Mouse (Mus musculus) hindbrain, embryonic 14.5 days (tissue): ENCODE data around the gene Hdac4. TPM values are rescaled to one million over a fixed set of nuclear protein-coding genes. Genes with fewer than 3 reads are reported as not detected.

Source experiments
- ATAC-seq: fragments of 200-750 bp; cut with Nextera tagmentation; 2 replicates; pipeline ENCODE4 v1.8.0; 2017; ENCODE audit warnings: moderate number of reproducible peaks, mild to moderate bottlenecking, moderate TSS enrichment, moderate library complexity; ENCODE audit not compliant: low FRiP score
- DNase-seq: peaks from one replicate; pipeline ENCODE4 v3.0.0-alpha.2; 2015; ENCODE audit warnings: low spot score
- H3K27ac ChIP-seq: fragments of 300-500 bp; sonication (generic); 2 replicates; pipeline ENCODE4 v1.5.1; 2014; ENCODE audit warnings: mild to moderate bottlenecking, moderate library complexity
- H3K27me3 ChIP-seq: fragments of 300-500 bp; sonication (generic); 2 replicates; pipeline ENCODE4 v1.6.1; 2014; ENCODE audit warnings: mild to moderate bottlenecking, low read length, mixed read lengths; ENCODE audit not compliant: control insufficient read depth, insufficient read depth
- H3K36me3 ChIP-seq: fragments of 300-500 bp; sonication (generic); replicated peaks from 2 replicates; pipeline ENCODE4 v1.6.1; 2014; ENCODE audit not compliant: control insufficient read depth, insufficient read depth
- H3K4me1 ChIP-seq: fragments of 300-500 bp; sonication (generic); replicated peaks from 2 replicates; pipeline ENCODE4 v1.6.1; 2014; ENCODE audit warnings: antibody characterized with exemption, low read length, mixed read lengths; ENCODE audit not compliant: control insufficient read depth, insufficient read depth
- H3K4me2 ChIP-seq: fragments of 300-500 bp; sonication (generic); replicated peaks from 2 replicates; pipeline ENCODE4 v1.6.1; 2014; ENCODE audit warnings: mild to moderate bottlenecking, moderate library complexity
- H3K4me3 ChIP-seq: fragments of 300-500 bp; sonication (generic); replicated peaks from 2 replicates; pipeline ENCODE4 v1.5.1; 2014; ENCODE audit warnings: mild to moderate bottlenecking, low read length
- H3K9ac ChIP-seq: fragments of 300-500 bp; sonication (generic); 2 replicates; pipeline ENCODE4 v1.6.1; 2014
- H3K9me3 ChIP-seq: fragments of 300-500 bp; sonication (generic); 2 replicates; pipeline ENCODE4 v1.6.1; 2016; ENCODE audit warnings: low read length; ENCODE audit not compliant: control insufficient read depth
- WGBS: fragments of 180-500 bp; shearing (Covaris S2); extraction: QIAGEN DNeasy Blood & Tissue Kit; methylation state at CpG from one replicate; pipeline ENCODE4 v1.1.7; 2014; 5-methylcytosine and 5-hydroxymethylcytosine counted together
- polyA plus RNA-seq: library from polyadenylated mRNA; unstranded; fragments of >200 nt; fragmentation: Nextera tagmentation; extraction: Ambion mirVana; gene quantifications from 2 replicates; pipeline ENCODE4 v1.2.1, GENCODE M21; 2014

Gene Hdac4
- polyA plus RNA-seq, 1 experiment from 2014 or later = 27.5 TPM

- H3K4me2 ChIP-seq = no peak overlapping the region
- no peak overlapping the region for H3K4me3 ChIP-seq
- no peaks in the 10 kb centered on the region for H3K9me3 ChIP-seq
- WGBS = 95% methylated on average over 1 of the region's 1 CpGs
- ATAC-seq = no peak
- no peaks in the 10 kb centered on the region for H3K36me3 ChIP-seq
- H3K27ac ChIP-seq = no peak overlapping the region
- no peaks in the 10 kb centered on the region; the same call in 1 of the 2 replicates for H3K4me1 ChIP-seq
- DNase-seq = no peak
- no peaks in the 10 kb centered on the region for H3K27me3 ChIP-seq
- H3K9ac ChIP-seq = no peak overlapping the region
Measured at GRCm38 (mm10) chr1:92111026-92111425, 84.5 kb downstream of the Hdac4 start.

DNA sequence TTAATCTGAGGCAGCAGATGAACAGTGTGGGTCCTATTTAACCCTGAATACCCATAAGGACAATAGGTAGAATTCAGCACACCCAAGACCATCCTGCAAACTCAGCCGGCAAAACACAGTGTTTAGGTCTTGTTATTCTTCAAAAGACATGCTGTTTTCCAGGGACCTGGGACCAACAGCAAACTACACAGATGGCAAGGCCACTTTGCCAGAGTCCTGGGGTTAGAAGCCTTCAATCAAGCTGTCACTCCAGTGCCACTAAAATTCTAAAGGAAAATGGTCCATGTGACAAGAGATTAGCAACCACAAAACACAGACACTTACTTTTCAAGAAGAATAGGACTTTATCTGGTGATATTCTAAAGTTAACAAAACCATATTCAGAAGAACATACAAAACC lies 86.3 kb downstream of the Hdac4 start:
- H3K4me1 ChIP-seq = no peaks in the 10 kb centered on the region; the same call in 1 of the 2 replicates
- H3K27me3 ChIP-seq = no peaks in the 10 kb centered on the region
- H3K27ac ChIP-seq = no peak overlapping the region
- DNase-seq (no peak), ATAC-seq (no peak)
- H3K9me3 ChIP-seq = no peaks in the 10 kb centered on the region
- no peak overlapping the region for H3K4me2 ChIP-seq
- H3K36me3 ChIP-seq = no peaks in the 10 kb centered on the region
- H3K9ac ChIP-seq = no peak overlapping the region
- no peak overlapping the region for H3K4me3 ChIP-seq
- 56% methylated on average over 1 of the region's 1 CpGs for WGBS

DNA sequence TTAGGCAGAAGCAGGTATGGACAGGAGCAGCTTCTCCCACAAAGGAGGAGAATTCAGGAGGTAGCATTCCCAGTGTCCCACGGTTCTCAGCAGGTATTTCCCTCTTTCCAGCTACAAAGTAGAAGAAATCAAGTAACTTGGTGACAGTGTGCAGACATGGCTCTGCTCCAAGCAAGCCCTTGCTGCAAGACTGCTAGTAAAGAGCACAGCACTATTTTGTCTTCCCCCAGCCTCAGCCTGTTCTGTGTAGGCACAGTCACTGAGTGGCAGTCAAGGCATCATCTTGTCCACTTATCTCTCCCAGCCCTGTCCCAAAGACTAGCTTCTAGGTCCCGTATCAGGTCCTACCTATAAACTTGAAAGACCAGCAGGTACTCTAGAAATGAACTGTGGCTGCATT lies 86.9 kb downstream of the Hdac4 start:
- Histone ChIP-seq H3K4me1 (no peaks in the 10 kb centered on the region; the same call in 1 of the 2 replicates), H3K4me3 (no peak overlapping the region), H3K9ac (no peak overlapping the region), H3K9me3 (no peaks in the 10 kb centered on the region), H3K4me2 (no peak overlapping the region), H3K27ac (no peak overlapping the region), H3K36me3 (no peaks in the 10 kb centered on the region), H3K27me3 (no peaks in the 10 kb centered on the region)
- WGBS = 91% methylated on average over 2 of the region's 2 CpGs
- ATAC-seq (no peak), DNase-seq (no peak)

- H3K9me3 ChIP-seq = no peaks in the 10 kb centered on the region
- no peak overlapping the region for H3K4me2 ChIP-seq
- no peaks in the 10 kb centered on the region; the same call in 1 of the 2 replicates for H3K4me1 ChIP-seq
- no peaks in the 10 kb centered on the region for H3K36me3 ChIP-seq
- DNase-seq (no peak), ATAC-seq (no peak)
- H3K27me3 ChIP-seq = no peaks in the 10 kb centered on the region
- no peak overlapping the region for H3K27ac ChIP-seq
- no peak overlapping the region for H3K4me3 ChIP-seq
- no peak overlapping the region for H3K9ac ChIP-seq
- 95% methylated on average over 2 of the region's 2 CpGs for WGBS
Measured at GRCm38 (mm10) chr1:92107996-92108395, 87.5 kb downstream of the Hdac4 start.

GRCm38 (mm10) chr1:92107521-92107920 lies 88.0 kb downstream of the Hdac4 start:
- Histone ChIP-seq H3K4me2 (no peak overlapping the region), H3K27me3 (no peaks in the 10 kb centered on the region), H3K36me3 (no peaks in the 10 kb centered on the region), H3K4me3 (no peak overlapping the region), H3K9ac (no peak overlapping the region), H3K9me3 (no peaks in the 10 kb centered on the region), H3K4me1 (no peaks in the 10 kb centered on the region; the same call in 1 of the 2 replicates), H3K27ac (no peak overlapping the region)
- WGBS = 90% methylated on average over 2 of the region's 2 CpGs
- ATAC-seq (no peak), DNase-seq (no peak)

DNA sequence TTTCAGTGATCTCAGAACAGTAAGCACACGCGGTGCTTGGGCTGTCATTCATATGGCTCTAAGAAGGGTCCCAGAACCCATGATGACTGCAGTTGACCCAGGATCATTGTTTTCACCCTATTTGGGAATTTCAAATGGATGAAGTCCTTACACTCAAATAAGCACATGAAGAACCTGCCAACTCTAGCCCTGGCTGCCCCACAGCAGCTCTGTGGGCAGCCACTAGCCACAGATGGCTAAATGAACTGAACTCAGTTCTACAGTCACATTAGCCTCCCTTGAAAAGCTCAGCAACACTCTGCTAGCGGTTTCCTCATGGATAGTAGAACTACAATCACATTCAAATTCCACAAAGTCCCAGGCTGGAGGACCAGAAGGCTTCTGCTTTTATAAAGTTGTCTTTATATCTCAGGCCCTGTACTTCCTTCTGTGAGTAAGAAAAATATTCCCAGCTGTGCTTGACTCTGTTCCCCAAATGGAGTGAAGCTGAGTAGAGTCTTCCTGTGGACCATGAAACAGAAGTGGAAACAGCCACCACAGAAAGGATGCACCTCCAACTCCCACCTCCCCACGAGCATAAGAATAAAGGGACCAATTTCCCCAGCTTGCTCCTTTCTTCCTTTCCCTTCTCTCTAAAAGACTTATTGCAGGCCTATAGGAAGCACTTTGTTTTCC lies 88.9 kb downstream of the Hdac4 start:
- Histone ChIP-seq H3K9ac (no peak overlapping the region), H3K4me3 (no peak overlapping the region), H3K4me1 (no peaks in the 10 kb centered on the region; the same call in 1 of the 2 replicates), H3K36me3 (no peaks in the 10 kb centered on the region), H3K4me2 (no peak overlapping the region), H3K9me3 (no peaks in the 10 kb centered on the region), H3K27me3 (no peaks in the 10 kb centered on the region), H3K27ac (no peak overlapping the region)
- DNase-seq = no peak
- ATAC-seq = no peak
- 92% methylated on average over 4 of the region's 4 CpGs for WGBS

- no peak for DNase-seq
- no peak overlapping the region for H3K27ac ChIP-seq
- no peaks in the 10 kb centered on the region for H3K36me3 ChIP-seq
- no peak for ATAC-seq
- H3K27me3 ChIP-seq = no peaks in the 10 kb centered on the region
- WGBS = 89% methylated on average over 3 of the region's 3 CpGs
- no peak overlapping the region for H3K4me3 ChIP-seq
- no peak overlapping the region for H3K4me2 ChIP-seq
- no peak overlapping the region for H3K9ac ChIP-seq
- H3K9me3 ChIP-seq = no peaks in the 10 kb centered on the region
- peaks cover 5% of the 10 kb centered on the region for H3K4me1 ChIP-seq
Measured at GRCm38 (mm10) chr1:92104718-92105117, 90.8 kb downstream of the Hdac4 start.

DNA sequence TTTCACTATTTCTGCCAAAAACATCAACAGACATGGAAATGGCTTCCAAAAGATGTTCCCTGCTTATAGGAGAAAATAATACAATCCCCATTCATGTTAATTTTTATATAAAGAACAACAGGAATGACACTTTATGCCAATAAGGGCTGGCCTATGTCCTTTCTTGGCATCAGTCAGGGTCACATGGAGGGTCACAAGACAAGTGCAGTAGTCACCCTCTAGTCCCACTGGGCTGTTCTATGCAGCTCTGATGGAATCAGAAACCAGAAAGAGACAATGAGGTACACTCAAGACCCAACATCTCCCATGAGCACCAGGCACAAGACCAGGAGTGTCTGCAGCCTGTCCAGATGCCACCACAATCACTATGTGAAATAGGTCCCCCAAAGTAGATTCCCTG lies 91.5 kb downstream of the Hdac4 start:
- Histone ChIP-seq H3K36me3 (no peaks in the 10 kb centered on the region), H3K27ac (no peak overlapping the region), H3K9me3 (no peaks in the 10 kb centered on the region), H3K4me2 (no peak overlapping the region), H3K27me3 (no peaks in the 10 kb centered on the region), H3K9ac (no peak overlapping the region), H3K4me3 (no peak overlapping the region), H3K4me1 (peaks cover 5% of the 10 kb centered on the region)
- no peak for ATAC-seq
- DNase-seq = no peak

- 75% methylated on average over 3 of the region's 3 CpGs for WGBS
- H3K9me3 ChIP-seq = no peaks in the 10 kb centered on the region
- H3K36me3 ChIP-seq = no peaks in the 10 kb centered on the region
- peaks cover 5% of the 10 kb centered on the region for H3K4me1 ChIP-seq
- DNase-seq (no peak), ATAC-seq (no peak)
- no peaks in the 10 kb centered on the region for H3K27me3 ChIP-seq
- H3K9ac ChIP-seq = no peak overlapping the region
- H3K4me3 ChIP-seq = no peak overlapping the region
- no peak overlapping the region for H3K4me2 ChIP-seq
- no peak overlapping the region for H3K27ac ChIP-seq
Measured at GRCm38 (mm10) chr1:92103377-92103776, 92.1 kb downstream of the Hdac4 start.

- Histone ChIP-seq H3K9ac (no peak overlapping the region), H3K4me2 (no peak overlapping the region), H3K4me3 (no peak overlapping the region), H3K27me3 (no peaks in the 10 kb centered on the region), H3K4me1 (peaks cover 5% of the 10 kb centered on the region), H3K36me3 (no peaks in the 10 kb centered on the region), H3K27ac (no peak overlapping the region), H3K9me3 (no peaks in the 10 kb centered on the region)
- WGBS = 94% methylated on average over 1 of the region's 1 CpGs
- DNase-seq = no peak
- ATAC-seq = no peak
Measured at GRCm38 (mm10) chr1:92102825-92103224, 92.7 kb downstream of the Hdac4 start.
